Mouse (Mus musculus) megakaryocyte, embryonic 14.5 days (primary cell): Measurements from ENCODE around the gene S1pr5. TPM values are rescaled to one million over a fixed set of nuclear protein-coding genes. Genes with fewer than 3 reads are reported as not detected.

ENCODE experiments used
- H3K27me3 ChIP-seq: replicated peaks from 2 replicates; pipeline ENCODE3; 2012; ENCODE audit warnings: inconsistent platforms
- H3K36me3 ChIP-seq: replicated peaks from 2 replicates; pipeline ENCODE3; 2012; ENCODE audit warnings: low read length, inconsistent platforms, mixed read lengths
- H3K4me1 ChIP-seq: 2 replicates; pipeline ENCODE4 v1.6.1; 2012; ENCODE audit warnings: inconsistent platforms
- H3K4me3 ChIP-seq: replicated peaks from 2 replicates; pipeline ENCODE3; 2012; ENCODE audit warnings: moderate library complexity, mild to moderate bottlenecking, inconsistent platforms
- H3K9me3 ChIP-seq: 2 replicates; pipeline ENCODE4 v1.6.1; 2012; ENCODE audit warnings: inconsistent platforms
- FLI1 ChIP-seq: IDR thresholded peaks from 2 replicates; pipeline ENCODE4 v1.6.1; 2012; ENCODE audit warnings: low read length, inconsistent platforms, mixed read lengths
- GATA1 ChIP-seq: IDR thresholded peaks from 3 replicates; pipeline ENCODE4 v1.6.1; 2012; ENCODE audit warnings: mixed read lengths, low read length, inconsistent platforms, borderline replicate concordance
- polyA plus RNA-seq: library from polyadenylated mRNA; stranded (reverse); fragments of >175 nt; gene quantifications from 2 replicates; pipeline ENCODE4 v1.2.3, GENCODE M21; 2012; ENCODE audit warnings: low replicate concordance; ENCODE audit not compliant: insufficient read depth

S1pr5 gene
- polyA plus RNA-seq, 1 experiment, result not detected

- TF ChIP-seq GATA1 (no peak), FLI1 (no peak)
- peaks cover 2% of the 10 kb centered on the region for H3K27me3 ChIP-seq
- H3K4me1 ChIP-seq, result peaks cover 33% of the 10 kb centered on the region
- H3K4me3 ChIP-seq, result no peak overlapping the region
- no peaks in the 10 kb centered on the region for H3K9me3 ChIP-seq
- peaks cover 76% of the 10 kb centered on the region for H3K36me3 ChIP-seq
Measured at GRCm38 (mm10) chr9:21194787-21195493, 53.3 kb downstream of the S1pr5 start.

GRCm38 (mm10) chr9:21193786-21194185, 54.5 kb downstream of the S1pr5 start:
- H3K9me3 ChIP-seq, result no peaks in the 10 kb centered on the region
- H3K36me3 ChIP-seq, result peaks cover 65% of the 10 kb centered on the region
- peaks cover 2% of the 10 kb centered on the region for H3K27me3 ChIP-seq
- TF ChIP-seq GATA1 (no peak), FLI1 (no peak)
- H3K4me3 ChIP-seq, result no peak overlapping the region
- peaks cover 33% of the 10 kb centered on the region for H3K4me1 ChIP-seq

Other genes starting within 250 kb of the S1pr5 start
- 62.4 and 63.4 TPM in 2 replicates for gene Mrpl4, start 245.7 kb downstream of the S1pr5 start, polyA plus RNA-seq
- gene Icam1, start 232.5 kb downstream of the S1pr5 start, polyA plus RNA-seq, result 8.8 and 10.8 TPM in 2 replicates
- gene Icam4, start 219.1 kb downstream of the S1pr5 start, polyA plus RNA-seq, result 5.3 and 7.9 TPM in 2 replicates
- 3.0 and 9.9 TPM in 2 replicates for gene Icam5, start 216.4 kb downstream of the S1pr5 start, polyA plus RNA-seq
- gene Zglp1, start 181.3 kb downstream of the S1pr5 start, polyA plus RNA-seq, result 3.6 TPM in 1 of 2 replicates, not detected in the other
- gene Gm49373, start 175.3 kb downstream of the S1pr5 start, polyA plus RNA-seq, result 0.45 TPM in 1 of 2 replicates, not detected in the other
- gene Fdx1l, start 174.8 kb downstream of the S1pr5 start, polyA plus RNA-seq, result 3.3 and 26.9 TPM in 2 replicates
- 128 and 518 TPM in 2 replicates for gene Gm38431, start 156.4 kb downstream of the S1pr5 start, polyA plus RNA-seq
- gene Raver1, start 156.4 kb downstream of the S1pr5 start, polyA plus RNA-seq, result 51.7 TPM in 1 of 2 replicates, not detected in the other
- gene Tyk2, start 117.2 kb downstream of the S1pr5 start, polyA plus RNA-seq, result 15.5 and 17.9 TPM in 2 replicates
- gene Cdc37, start 98.5 kb downstream of the S1pr5 start, polyA plus RNA-seq, result 62.5 and 150 TPM in 2 replicates
- gene Pde4a, start 82.7 kb downstream of the S1pr5 start, polyA plus RNA-seq, result 8.2 and 26.2 TPM in 2 replicates
- gene Keap1, start 9.1 kb downstream of the S1pr5 start, polyA plus RNA-seq, result 47.4 and 49.4 TPM in 2 replicates
- 53.1 and 67.2 TPM in 2 replicates for gene Atg4d, start 16.9 kb upstream of the S1pr5 start, polyA plus RNA-seq
- gene Kri1, start 39.5 kb upstream of the S1pr5 start, polyA plus RNA-seq, result 32.6 and 47.4 TPM in 2 replicates
- gene Cdkn2d, start 43.0 kb upstream of the S1pr5 start, polyA plus RNA-seq, result 94.7 and 248 TPM in 2 replicates
- not detected in 2 replicates for gene Ap1m2, start 63.9 kb upstream of the S1pr5 start, polyA plus RNA-seq
- gene Slc44a2, start 72.3 kb upstream of the S1pr5 start, polyA plus RNA-seq, result 46.8 and 61.6 TPM in 2 replicates
- gene Ilf3, start 119.4 kb upstream of the S1pr5 start, polyA plus RNA-seq, result 55.5 and 62.9 TPM in 2 replicates
- 20.1 and 20.7 TPM in 2 replicates for gene Qtrt1, start 163.4 kb upstream of the S1pr5 start, polyA plus RNA-seq
- 714 and 929 TPM in 2 replicates for gene Dnm2, start 176.5 kb upstream of the S1pr5 start, polyA plus RNA-seq